ENCODE assay signal across 19 mouse cellular contexts in genomic region chr6:83311206-83311605, GRCm38 (mm10).
"Had no signal": no experiment of that assay in that cellular context is flagged by ENCODE, and none has a peak within 500 bp of the region (broad histone marks: within the 10 kb centered on the region; RNA-seq: fewer than 3 reads in every experiment).

No protein-coding gene starts in this region.

- H3K4me2 ChIP-seq: limb, embryonic 12.5 days; limb, embryonic 15.5 days; lung, embryonic 15.5 days; midbrain, embryonic 11.5 days; neural tube, embryonic 12.5 days; neural tube, embryonic 15.5 days had no signal

- H3K27ac ChIP-seq: limb, embryonic 12.5 days; limb, embryonic 15.5 days; lung, embryonic 15.5 days; neural tube, embryonic 12.5 days; neural tube, embryonic 15.5 days had no signal

- H3K9ac ChIP-seq: limb, embryonic 12.5 days; limb, embryonic 15.5 days; lung, embryonic 15.5 days; neural tube, embryonic 12.5 days; neural tube, embryonic 15.5 days had no signal

- H3K4me3 ChIP-seq: limb, embryonic 12.5 days; limb, embryonic 15.5 days; lung, embryonic 15.5 days; neural tube, embryonic 12.5 days; neural tube, embryonic 15.5 days had no signal

- H3K27me3 ChIP-seq: limb, embryonic 12.5 days; limb, embryonic 15.5 days; lung, embryonic 15.5 days; neural tube, embryonic 12.5 days; neural tube, embryonic 15.5 days had no signal

- DNase-seq: kidney, adult 18-20 months; kidney, adult 9 months; kidney, postnatal 14 days; kidney, postnatal 4 days; left cerebral cortex, postnatal 4 days; lung, adult 18-20 months; lung, postnatal 10 days; lung, postnatal 4 days; midbrain, embryonic 14.5 days; right cerebral cortex, adult 18-20 months; right cerebral cortex, postnatal 14 days; right cerebral cortex, postnatal 4 days; thymus, postnatal 36 days had no signal

- H3K9me3 ChIP-seq: limb, embryonic 12.5 days; limb, embryonic 15.5 days; lung, embryonic 15.5 days; neural tube, embryonic 12.5 days; neural tube, embryonic 15.5 days had no signal
